In genomic region chr4:46304071-46304470, GRCm38 (mm10) we compare ENCODE assay signal across 8 mouse cellular contexts. TPM values are rescaled to one million over a fixed set of nuclear protein-coding genes. Genes with fewer than 3 reads are reported as not detected.
DNase-seq lines count a peak whose midpoint lies in the region; ATAC-seq and TF ChIP-seq lines count a peak whose summit lies in the region.

No protein-coding gene starts in this region.

- no peak for TF ChIP-seq POLR2A in kidney, adult 2 months (IDR thresholded peaks at IDR 0.05; ENCODE audit: low read depth, low read length)

- peak; percentile 86 for DNase-seq in 3134 (ENCODE audit: extremely low read depth, insufficient read length, low spot score)
- DNase-seq in adrenal gland, adult (ENCODE audit: inconsistent age in 2 of 2, low spot score in 1 of 2): peak; percentile 90 to 96
- DNase-seq in embryonic facial prominence, embryonic 10.5 days (ENCODE audit: low spot score): peak; percentile 29
- DNase-seq in heart, adult 9 months (ENCODE audit: low spot score in 2 of 2): peak; percentile 81 to 86
- DNase-seq in kidney, adult 2 months: peak; percentile 51
- no peak for DNase-seq in liver, embryonic 14.5 days (ENCODE audit: low read depth in 3 of 3, low spot score in 3 of 3)
- peak; percentile 75 for DNase-seq in urinary bladder, postnatal 14 days (ENCODE audit: low spot score)

- no peak for TF ChIP-seq EP300 in liver, embryonic 14.5 days (IDR thresholded peaks at IDR 0.05; ENCODE audit: low read depth)

- H3K4me2 ChIP-seq in liver, embryonic 14.5 days (ENCODE audit: low read depth): peak overlapping the region; percentile 84
- peak overlapping the region; percentile 75 for H3K4me2 ChIP-seq in neural tube, embryonic 13.5 days

- H3K36me3 ChIP-seq in embryonic facial prominence, embryonic 10.5 days (replicated peaks): no peaks in the 10 kb centered on the region
- no peaks in the 10 kb centered on the region for H3K36me3 ChIP-seq in kidney, adult 2 months (ENCODE audit: control insufficient read depth, insufficient read depth, low read length)
- H3K36me3 ChIP-seq in liver, embryonic 14.5 days (replicated peaks; ENCODE audit: control insufficient read depth, insufficient read depth, low read depth): no peaks in the 10 kb centered on the region
- H3K36me3 ChIP-seq in neural tube, embryonic 13.5 days: no peaks in the 10 kb centered on the region

- no peak for TF ChIP-seq CTCF in kidney, adult 2 months (conservative IDR thresholded peaks at IDR 0.05; ENCODE audit: insufficient read depth, insufficient read length, low read depth, low read length)
- no peak for TF ChIP-seq CTCF in liver, embryonic 14.5 days (IDR thresholded peaks at IDR 0.05; ENCODE audit: low read depth)

- no peak overlapping the region for H3K9ac ChIP-seq in liver, embryonic 14.5 days (replicated peaks)
- H3K9ac ChIP-seq in neural tube, embryonic 13.5 days: peak overlapping the region; percentile 92

- no peak overlapping the region; the same call in 1 of the 2 replicates for H3K27ac ChIP-seq in embryonic facial prominence, embryonic 10.5 days (replicated peaks)
- no peak overlapping the region for H3K27ac ChIP-seq in kidney, adult 2 months (ENCODE audit: insufficient read depth, low read depth, low read length)
- no peak overlapping the region for H3K27ac ChIP-seq in liver, embryonic 14.5 days
- H3K27ac ChIP-seq in neural tube, embryonic 13.5 days (replicated peaks): no peak overlapping the region

- WGBS in embryonic facial prominence, embryonic 10.5 days: 5% methylated on average over 8 of the region's 8 CpGs
- 11% methylated on average over 8 of the region's 8 CpGs for WGBS in kidney, adult 2 months
- 11% methylated on average over 8 of the region's 8 CpGs for WGBS in liver, embryonic 14.5 days (ENCODE audit: insufficient replicate concordance)
- 5% methylated on average over 8 of the region's 8 CpGs for WGBS in neural tube, embryonic 13.5 days

- no peak for ATAC-seq in liver, embryonic 14.5 days (ENCODE audit: insufficient read depth)
- ATAC-seq in neural tube, embryonic 13.5 days (ENCODE audit: low read depth): 0 out of 2 replicates have a peak, but pooled peaks have one; percentile 33

- peak overlapping the region; percentile 87 for H3K4me3 ChIP-seq in embryonic facial prominence, embryonic 10.5 days
- H3K4me3 ChIP-seq in kidney, adult 2 months (ENCODE audit: insufficient read depth, low read depth, low read length): 0 out of 2 replicates have a peak overlapping the region, but pooled peaks have one; percentile 19
- no peak overlapping the region for H3K4me3 ChIP-seq in liver, embryonic 14.5 days (ENCODE audit: insufficient read depth in 1 of 2, low read depth in 2 of 2, low read length in 2 of 2)
- H3K4me3 ChIP-seq in neural tube, embryonic 13.5 days: peak overlapping the region; percentile 74; the same call in 1 of the 2 replicates

- peaks cover 14% of the 10 kb centered on the region for H3K4me1 ChIP-seq in embryonic facial prominence, embryonic 10.5 days
- 0 out of 2 replicates have a peak, but pooled peaks cover 5% of the 10 kb centered on the region for H3K4me1 ChIP-seq in kidney, adult 2 months (ENCODE audit: control insufficient read depth, insufficient read depth, low read length)
- H3K4me1 ChIP-seq in liver, embryonic 14.5 days (replicated peaks; ENCODE audit: control insufficient read depth in 2 of 2, insufficient read depth in 2 of 2, low read length in 1 of 2): 0 out of 4 replicates have a peak, but pooled peaks cover 0 to 3% of the 10 kb centered on the region in 2 experiments
- H3K4me1 ChIP-seq in neural tube, embryonic 13.5 days (replicated peaks): peaks cover 12% of the 10 kb centered on the region

- peaks cover 66% of the 10 kb centered on the region for H3K27me3 ChIP-seq in embryonic facial prominence, embryonic 10.5 days (replicated peaks; ENCODE audit: low read depth, poor library complexity, severe bottlenecking)
- no peaks in the 10 kb centered on the region for H3K27me3 ChIP-seq in kidney, adult 2 months (replicated peaks; ENCODE audit: control insufficient read depth, insufficient read depth, low read length)
- H3K27me3 ChIP-seq in liver, embryonic 14.5 days (ENCODE audit: control insufficient read depth, insufficient read depth, low read length): peaks cover 18% of the 10 kb centered on the region
- peaks cover 23% of the 10 kb centered on the region for H3K27me3 ChIP-seq in neural tube, embryonic 13.5 days

- no peaks in the 10 kb centered on the region for H3K9me3 ChIP-seq in embryonic facial prominence, embryonic 10.5 days
- H3K9me3 ChIP-seq in liver, embryonic 14.5 days (ENCODE audit: control insufficient read depth, low read length): no peaks in the 10 kb centered on the region
- no peaks in the 10 kb centered on the region for H3K9me3 ChIP-seq in neural tube, embryonic 13.5 days

RNA-seq across cellular contexts. Expression of gene Foxe1, which starts 39.3 kb away (rescaled TPM):
- polyA plus RNA-seq in embryonic facial prominence, embryonic 10.5 days (2016; fragmentation: Nextera tagmentation; extraction: Ambion mirVana): 1.7 and 2.3 TPM in 2 replicates
- not detected in 2 replicates for polyA plus RNA-seq in kidney, adult 2 months (2012; rRNA removed)
- polyA plus RNA-seq in liver, embryonic 14.5 days (2012; rRNA removed): 0.02 and 0.07 TPM in 2 replicates
- polyA plus RNA-seq in liver, embryonic 14.5 days (2014; fragmentation: Nextera tagmentation; extraction: Ambion mirVana): 0.06 TPM in 1 of 2 replicates, not detected in the other
- not detected in 2 replicates for polyA plus RNA-seq in neural tube, embryonic 13.5 days (2015; fragmentation: Nextera tagmentation; extraction: Ambion mirVana)

Comparison
In these comparisons a context has a peak if more than half of its experiments do, and no peak if none do; other contexts are left out.
1. DNase-seq: peak in 3134 (single experiment), adrenal gland, adult (2 of 2), embryonic facial prominence, embryonic 10.5 days (single experiment), heart, adult 9 months (2 of 2), kidney, adult 2 months (single experiment) and urinary bladder, postnatal 14 days (single experiment); none in liver, embryonic 14.5 days (0 of 3).
2. H3K4me3 ChIP-seq: peak in embryonic facial prominence, embryonic 10.5 days (single experiment), kidney, adult 2 months (single experiment) and neural tube, embryonic 13.5 days (single experiment); none in liver, embryonic 14.5 days (0 of 2).